Mouse (Mus musculus) hindbrain, embryonic 15.5 days (tissue): ENCODE results near the gene Mip. TPM values are rescaled to one million over a fixed set of nuclear protein-coding genes. Genes with fewer than 3 reads are reported as not detected.
"Not testable (repeated sequence)": the region's sequence is repeated elsewhere in the genome, so short reads cannot be mapped to it uniquely, and the experiment has no call there.

ENCODE experiments used
- ATAC-seq: fragments of 200-750 bp; cut with Nextera tagmentation; 2 replicates; pipeline ENCODE4 v1.8.0; 2017; ENCODE audit warnings: low read depth, moderate number of reproducible peaks, moderate TSS enrichment; ENCODE audit not compliant: low FRiP score
- H3K27ac ChIP-seq: fragments of 300-500 bp; sonication (generic); replicated peaks from 2 replicates; pipeline ENCODE4 v1.5.1; 2015; ENCODE audit warnings: mild to moderate bottlenecking, inconsistent platforms
- H3K27me3 ChIP-seq: fragments of 300-500 bp; sonication (generic); 2 replicates; pipeline ENCODE4 v1.6.1; 2015; ENCODE audit warnings: control low read depth, inconsistent platforms
- H3K36me3 ChIP-seq: fragments of 300-500 bp; sonication (generic); 2 replicates; pipeline ENCODE4 v1.6.1; 2015; ENCODE audit warnings: control low read depth, inconsistent platforms
- H3K4me1 ChIP-seq: fragments of 300-500 bp; sonication (generic); replicated peaks from 2 replicates; pipeline ENCODE4 v1.6.1; 2015; ENCODE audit warnings: control low read depth, inconsistent platforms
- H3K4me2 ChIP-seq: fragments of 300-500 bp; sonication (generic); 2 replicates; pipeline ENCODE4 v1.6.1; 2015; ENCODE audit warnings: moderate library complexity, mild to moderate bottlenecking, inconsistent platforms
- H3K4me3 ChIP-seq: fragments of 300-500 bp; sonication (generic); 2 replicates; pipeline ENCODE4 v1.5.1; 2015; ENCODE audit warnings: mild to moderate bottlenecking, inconsistent platforms
- H3K9ac ChIP-seq: fragments of 300-500 bp; sonication (generic); 2 replicates; pipeline ENCODE4 v1.6.1; 2015; ENCODE audit warnings: inconsistent platforms
- H3K9me3 ChIP-seq: fragments of 300-500 bp; sonication (generic); 2 replicates; pipeline ENCODE4 v1.6.1; 2016; ENCODE audit warnings: control low read depth, inconsistent platforms
- WGBS: fragments of 180-500 bp; shearing (Covaris S2); methylation state at CpG from one replicate; pipeline ENCODE4 v1.1.7; 2015; 5-methylcytosine and 5-hydroxymethylcytosine counted together
- polyA plus RNA-seq: library from polyadenylated mRNA; unstranded; fragments of >200 nt; fragmentation: Nextera tagmentation; extraction: Ambion mirVana; gene quantifications from 2 replicates; pipeline ENCODE4 v1.2.1, GENCODE M21; 2015

The Mip gene
- polyA plus RNA-seq, result 0.12 TPM in 1 of 2 replicates, not detected in the other

GRCm38 (mm10) chr10:128225538-128225937 is at the start of gene Mip:
Gene Mip (plus strand): TSS chr10:128225838.
- Histone ChIP-seq H3K9ac (no peak within 1 kb of the TSS), H3K36me3 (no peaks in the 10 kb centered on the region), H3K27ac (no peak within 1 kb of the TSS), H3K9me3 (no peaks in the 10 kb centered on the region), H3K4me3 (no peak within 1 kb of the TSS), H3K4me2 (no peak within 1 kb of the TSS), H3K4me1 (no peaks in the 10 kb centered on the region), H3K27me3 (no peaks in the 10 kb centered on the region)
- 48% methylated on average over 4 of the region's 4 CpGs for WGBS
- no peak for ATAC-seq

GRCm38 (mm10) chr10:128175996-128176755 is 49.5 kb upstream of the Mip start:
- Histone ChIP-seq H3K36me3 (no peaks in the 10 kb centered on the region), H3K4me1 (peaks cover 11% of the 10 kb centered on the region), H3K27ac (peak overlapping the region; percentile 75), H3K4me2 (peak overlapping the region; percentile 65), H3K9me3 (no peaks in the 10 kb centered on the region), H3K4me3 (peak overlapping the region; percentile 49), H3K9ac (peak overlapping the region; percentile 43), H3K27me3 (no peaks in the 10 kb centered on the region)
- ATAC-seq, result peak; percentile 93
- WGBS, result under 1% methylated on average over 17 of the region's 17 CpGs

- Histone ChIP-seq H3K27me3 (no peaks in the 10 kb centered on the region), H3K9ac (no peak overlapping the region), H3K4me2 (no peak overlapping the region), H3K27ac (no peak overlapping the region), H3K4me1 (peaks cover 11% of the 10 kb centered on the region), H3K4me3 (no peak overlapping the region), H3K9me3 (no peaks in the 10 kb centered on the region), H3K36me3 (no peaks in the 10 kb centered on the region)
- WGBS, result 88% methylated on average over 4 of the region's 4 CpGs
- no peak for ATAC-seq
Measured at GRCm38 (mm10) chr10:128177316-128177715, 48.3 kb upstream of the Mip start.

- no peak for ATAC-seq
- 7% methylated on average over 6 of the region's 6 CpGs for WGBS
- H3K4me2 ChIP-seq, result peak within 1 kb of the TSS; percentile 21; the same call in 1 of the 2 replicates
- no peak within 1 kb of the TSS for H3K9ac ChIP-seq
- H3K36me3 ChIP-seq, result no peaks in the 10 kb centered on the region
- H3K4me3 ChIP-seq, result 0 out of 2 replicates have a peak within 1 kb of the TSS, but pooled peaks have one; percentile 9
- H3K27ac ChIP-seq, result 0 out of 2 replicates have a peak within 1 kb of the TSS, but pooled peaks have one; percentile 18
- peaks cover 11% of the 10 kb centered on the region for H3K4me1 ChIP-seq
- no peaks in the 10 kb centered on the region for H3K27me3 ChIP-seq
- H3K9me3 ChIP-seq, result no peaks in the 10 kb centered on the region
Measured at GRCm38 (mm10) chr10:128179989-128180388, 45.6 kb upstream of the Mip start, which contains the start of gene Rbms2. Gene Rbms2 (minus strand): TSS chr10:128180297.

GRCm38 (mm10) chr10:128184296-128184695 is 41.3 kb upstream of the Mip start:
- Histone ChIP-seq H3K4me2 (no peak overlapping the region), H3K27ac (no peak overlapping the region), H3K4me3 (no peak overlapping the region), H3K9me3 (no peaks in the 10 kb centered on the region), H3K4me1 (0 out of 2 replicates have a peak, but pooled peaks cover 3% of the 10 kb centered on the region), H3K36me3 (no peaks in the 10 kb centered on the region), H3K9ac (no peak overlapping the region), H3K27me3 (no peaks in the 10 kb centered on the region)
- ATAC-seq, result no peak
- WGBS, result 89% methylated on average over 2 of the region's 2 CpGs

GRCm38 (mm10) chr10:128185277-128185940 is 40.2 kb upstream of the Mip start:
- no peaks in the 10 kb centered on the region for H3K27me3 ChIP-seq
- no peaks in the 10 kb centered on the region for H3K36me3 ChIP-seq
- no peak overlapping the region for H3K4me2 ChIP-seq
- no peak overlapping the region for H3K4me3 ChIP-seq
- 0 out of 2 replicates have a peak, but pooled peaks cover 3% of the 10 kb centered on the region for H3K4me1 ChIP-seq
- 80% methylated on average over 6 of the region's 6 CpGs for WGBS
- no peaks in the 10 kb centered on the region for H3K9me3 ChIP-seq
- no peak overlapping the region for H3K27ac ChIP-seq
- no peak for ATAC-seq
- no peak overlapping the region for H3K9ac ChIP-seq

GRCm38 (mm10) chr10:128185959-128186358 is 39.7 kb upstream of the Mip start:
- WGBS, result 45% methylated on average over 2 of the region's 2 CpGs
- Histone ChIP-seq H3K9ac (no peak overlapping the region), H3K4me1 (0 out of 2 replicates have a peak, but pooled peaks cover 3% of the 10 kb centered on the region), H3K4me2 (no peak overlapping the region), H3K27ac (no peak overlapping the region), H3K36me3 (no peaks in the 10 kb centered on the region), H3K27me3 (no peaks in the 10 kb centered on the region), H3K4me3 (no peak overlapping the region), H3K9me3 (no peaks in the 10 kb centered on the region)
- ATAC-seq, result no peak

- no peak overlapping the region for H3K9ac ChIP-seq
- no peaks in the 10 kb centered on the region for H3K9me3 ChIP-seq
- 66% methylated on average over 5 of the region's 5 CpGs for WGBS
- no peaks in the 10 kb centered on the region for H3K36me3 ChIP-seq
- no peak overlapping the region for H3K4me3 ChIP-seq
- ATAC-seq, result no peak
- H3K4me2 ChIP-seq, result no peak overlapping the region
- H3K27me3 ChIP-seq, result 0 out of 2 replicates have a peak, but pooled peaks cover 2% of the 10 kb centered on the region
- H3K4me1 ChIP-seq, result 0 out of 2 replicates have a peak, but pooled peaks cover 3% of the 10 kb centered on the region
- H3K27ac ChIP-seq, result no peak overlapping the region
Measured at GRCm38 (mm10) chr10:128187181-128187605, 38.4 kb upstream of the Mip start.

- WGBS, result 48% methylated on average over 2 of the region's 2 CpGs
- Histone ChIP-seq H3K27me3 (0 out of 2 replicates have a peak, but pooled peaks cover 2% of the 10 kb centered on the region), H3K4me1 (0 out of 2 replicates have a peak, but pooled peaks cover 3% of the 10 kb centered on the region), H3K9ac (no peak overlapping the region), H3K36me3 (no peaks in the 10 kb centered on the region), H3K4me2 (no peak overlapping the region), H3K27ac (no peak overlapping the region), H3K9me3 (no peaks in the 10 kb centered on the region), H3K4me3 (no peak overlapping the region)
- no peak for ATAC-seq
Measured at GRCm38 (mm10) chr10:128188242-128188877, 37.3 kb upstream of the Mip start.

- WGBS, result 89% methylated on average over 2 of the region's 2 CpGs
- ATAC-seq, result no peak
Measured at GRCm38 (mm10) chr10:128191472-128191871, 34.2 kb upstream of the Mip start.

GRCm38 (mm10) chr10:128192030-128192766 is 33.4 kb upstream of the Mip start:
- H3K9ac ChIP-seq, H3K9me3 ChIP-seq, H3K4me2 ChIP-seq, H3K27ac ChIP-seq, H3K36me3 ChIP-seq, H3K4me3 ChIP-seq, ATAC-seq: not testable (repeated sequence)
- Histone ChIP-seq H3K4me1 (peaks cover 11% of the 10 kb centered on the region), H3K27me3 (peaks cover 17% of the 10 kb centered on the region)
- 94% methylated on average over 3 of the region's 3 CpGs for WGBS

More at GRCm38 (mm10) chr10:128191472-128191871, 34.2 kb upstream of the Mip start:
- peaks cover 10% of the 10 kb centered on the region for H3K27me3 ChIP-seq
- no peaks in the 10 kb centered on the region for H3K36me3 ChIP-seq
- H3K4me2 ChIP-seq, result no peak overlapping the region
- peaks cover 11% of the 10 kb centered on the region for H3K4me1 ChIP-seq
- no peaks in the 10 kb centered on the region for H3K9me3 ChIP-seq
- H3K27ac ChIP-seq, result no peak overlapping the region
- no peak overlapping the region for H3K9ac ChIP-seq
- no peak overlapping the region for H3K4me3 ChIP-seq
